Mouse (Mus musculus) monocyte, adult 59 days (primary cell): ENCODE data around the gene Olfr808. TPM values are rescaled to one million over a fixed set of nuclear protein-coding genes. Genes with fewer than 3 reads are reported as not detected.

Source experiments
- total RNA-seq, 2 experiments: library from RNA; stranded (reverse); gene quantifications; one replicate each; pipeline ENCODE4 v1.2.4; 2023

The Olfr808 gene
- total RNA-seq = not detected

GRCm38 (mm10) chr10:129765182-129765581 is at the start of gene Olfr808:
Gene Olfr808 (plus strand): TSS chr10:129765482.

GRCm38 (mm10) chr10:129729275-129729674 is 36.0 kb upstream of the Olfr808 start, which contains the start of gene Olfr805:
Gene Olfr805 (minus strand): TSS chr10:129729375.

GRCm38 (mm10) chr10:129741821-129742220 is 23.5 kb upstream of the Olfr808 start, which contains the start of gene Olfr806:
Gene Olfr806 (minus strand): TSS chr10:129741921.

GRCm38 (mm10) chr10:129757693-129758092 is 7.6 kb upstream of the Olfr808 start, which contains the start of gene Olfr807:
Gene Olfr807 (minus strand): TSS chr10:129757793.

GRCm38 (mm10) chr10:129774338-129774737 is 9.1 kb downstream of the Olfr808 start, which contains the start of gene Olfr809:
Gene Olfr809 (plus strand): TSS chr10:129774638.

GRCm38 (mm10) chr10:129794817-129795216 is 29.5 kb downstream of the Olfr808 start, which contains the start of gene Olfr810:
Gene Olfr810 (minus strand): TSS chr10:129794917.

GRCm38 (mm10) chr10:129804296-129804695 is 39.0 kb downstream of the Olfr808 start, which contains the start of gene Olfr811:
Gene Olfr811 (minus strand): TSS chr10:129804396.

Other genes with a start within 250 kb of the Olfr808 start
- gene Olfr791, start 243.7 kb upstream of the Olfr808 start, total RNA-seq = not detected
- not detected for gene Olfr792, start 226.3 kb upstream of the Olfr808 start, total RNA-seq
- not detected for gene Olfr794, start 197.8 kb upstream of the Olfr808 start, total RNA-seq
- not detected for gene Olfr796, start 152.9 kb upstream of the Olfr808 start, total RNA-seq
- not detected for gene Olfr798, start 137.5 kb upstream of the Olfr808 start, total RNA-seq
- not detected for gene Olfr799, start 128.0 kb upstream of the Olfr808 start, total RNA-seq
- not detected for gene Olfr800, start 107.8 kb upstream of the Olfr808 start, total RNA-seq
- gene Olfr801, start 91.6 kb upstream of the Olfr808 start, total RNA-seq = not detected
- not detected for gene Olfr802, start 77.3 kb upstream of the Olfr808 start, total RNA-seq
- gene Olfr803, start 71.2 kb upstream of the Olfr808 start, total RNA-seq = not detected
- gene Olfr804, start 62.3 kb upstream of the Olfr808 start, total RNA-seq = not detected
- not detected for gene Olfr805, start 36.1 kb upstream of the Olfr808 start, total RNA-seq
- not detected for gene Olfr806, start 23.6 kb upstream of the Olfr808 start, total RNA-seq
- not detected for gene Olfr807, start 7.7 kb upstream of the Olfr808 start, total RNA-seq
- gene Olfr809, start 9.2 kb downstream of the Olfr808 start, total RNA-seq = not detected
- not detected for gene Olfr810, start 29.4 kb downstream of the Olfr808 start, total RNA-seq
- gene Olfr811, start 38.9 kb downstream of the Olfr808 start, total RNA-seq = not detected
- not detected for gene Olfr812, start 80.6 kb downstream of the Olfr808 start, total RNA-seq
- not detected for gene Olfr813, start 89.9 kb downstream of the Olfr808 start, total RNA-seq
- gene Olfr814, start 114.4 kb downstream of the Olfr808 start, total RNA-seq = not detected
- gene Olfr815, start 140.4 kb downstream of the Olfr808 start, total RNA-seq = not detected
- gene Olfr816, start 150.1 kb downstream of the Olfr808 start, total RNA-seq = not detected
- not detected for gene Olfr818, start 183.6 kb downstream of the Olfr808 start, total RNA-seq
- not detected for gene Olfr819, start 201.8 kb downstream of the Olfr808 start, total RNA-seq
- not detected for gene Olfr247, start 210.7 kb downstream of the Olfr808 start, total RNA-seq
- not detected for gene Gm10310, start 219.6 kb downstream of the Olfr808 start, total RNA-seq
- gene Olfr820, start 247.1 kb downstream of the Olfr808 start, total RNA-seq = not detected